Mouse (Mus musculus): ENCODE measurements around the gene Cdk2ap1.

- no peak for TF ChIP-seq CTCF (IDR thresholded peaks at IDR 0.05; ENCODE audit: low read depth)
- TF ChIP-seq EP300 (IDR thresholded peaks at IDR 0.05; ENCODE audit: low read depth), result no peak
Observed at GRCm38 (mm10) chr5:124351111-124351560, 11.7 kb downstream of the Cdk2ap1 start.
